Comparison of ENCODE assay signal across 8 mouse cellular contexts in genomic region chr9:48618111-48618510, GRCm38 (mm10). TPM values are rescaled to one million over a fixed set of nuclear protein-coding genes. Genes with fewer than 3 reads are reported as not detected.
DNase-seq lines count a peak whose midpoint lies in the region; ATAC-seq and TF ChIP-seq lines count a peak whose summit lies in the region.

No protein-coding gene starts in this region.

- no peak overlapping the region for H3K4me2 ChIP-seq in midbrain, embryonic 11.5 days
- H3K4me2 ChIP-seq in midbrain, embryonic 16.5 days (ENCODE audit: low read length): no peak overlapping the region
- peak overlapping the region; percentile 45; the same call in 1 of the 2 replicates for H3K4me2 ChIP-seq in embryonic facial prominence, embryonic 13.5 days
- peak overlapping the region; percentile 65 for H3K4me2 ChIP-seq in heart, embryonic 16.5 days (ENCODE audit: low read depth, low read length)
- peak overlapping the region; percentile 16; the same call in 1 of the 2 replicates for H3K4me2 ChIP-seq in midbrain, postnatal 0 days (ENCODE audit: low read depth, low read length, poor library complexity, severe bottlenecking)

- no peaks in the 10 kb centered on the region for H3K36me3 ChIP-seq in midbrain, embryonic 11.5 days (ENCODE audit: control insufficient read depth, insufficient read depth, low read length)
- no peaks in the 10 kb centered on the region for H3K36me3 ChIP-seq in midbrain, embryonic 16.5 days (ENCODE audit: control insufficient read depth, insufficient read depth, low read length)
- no peaks in the 10 kb centered on the region for H3K36me3 ChIP-seq in embryonic facial prominence, embryonic 13.5 days
- no peaks in the 10 kb centered on the region for H3K36me3 ChIP-seq in heart, embryonic 16.5 days (ENCODE audit: control insufficient read depth, insufficient read depth)
- no peaks in the 10 kb centered on the region for H3K36me3 ChIP-seq in midbrain, postnatal 0 days (ENCODE audit: insufficient read depth, low read length)

- no peak overlapping the region for H3K27ac ChIP-seq in midbrain, embryonic 11.5 days (ENCODE audit: low read depth, low read length)
- H3K27ac ChIP-seq in midbrain, embryonic 16.5 days (ENCODE audit: low read length): no peak overlapping the region
- H3K27ac ChIP-seq in embryonic facial prominence, embryonic 13.5 days: no peak overlapping the region
- peak overlapping the region; percentile 58 for H3K27ac ChIP-seq in heart, embryonic 16.5 days (ENCODE audit: low read length)
- H3K27ac ChIP-seq in midbrain, postnatal 0 days (ENCODE audit: low read depth, low read length): no peak overlapping the region

- H3K4me1 ChIP-seq in midbrain, embryonic 11.5 days (ENCODE audit: control insufficient read depth, insufficient read depth, low read length): peaks cover 5% of the 10 kb centered on the region
- H3K4me1 ChIP-seq in midbrain, embryonic 16.5 days (ENCODE audit: control insufficient read depth, insufficient read depth, low read length): 0 out of 2 replicates have a peak, but pooled peaks cover 6% of the 10 kb centered on the region
- H3K4me1 ChIP-seq in embryonic facial prominence, embryonic 13.5 days: 0 out of 2 replicates have a peak, but pooled peaks cover 4% of the 10 kb centered on the region
- peaks cover 13% of the 10 kb centered on the region for H3K4me1 ChIP-seq in heart, embryonic 16.5 days (ENCODE audit: control insufficient read depth, insufficient read depth, low read length)
- H3K4me1 ChIP-seq in midbrain, postnatal 0 days (ENCODE audit: insufficient read depth, low read length): no peaks in the 10 kb centered on the region

- ATAC-seq in midbrain, embryonic 11.5 days (ENCODE audit: low FRiP score): 0 out of 2 replicates have a peak, but pooled peaks have one; percentile 2
- ATAC-seq in midbrain, embryonic 16.5 days: no peak
- no peak for ATAC-seq in embryonic facial prominence, embryonic 13.5 days (ENCODE audit: insufficient number of reproducible peaks, insufficient read depth, low FRiP score, low TSS enrichment, low read depth)
- peak; percentile 55; the same call in 1 of the 2 replicates for ATAC-seq in heart, embryonic 16.5 days (replicated peaks; ENCODE audit: extremely low read depth, insufficient read depth, low FRiP score)
- no peak for ATAC-seq in midbrain, postnatal 0 days (ENCODE audit: low FRiP score)

- H3K27me3 ChIP-seq in midbrain, embryonic 11.5 days (ENCODE audit: control insufficient read depth, insufficient read depth, low read length): no peaks in the 10 kb centered on the region
- H3K27me3 ChIP-seq in midbrain, embryonic 16.5 days (ENCODE audit: control insufficient read depth, insufficient read depth, low read depth, low read length): no peaks in the 10 kb centered on the region
- peaks cover 3% of the 10 kb centered on the region for H3K27me3 ChIP-seq in embryonic facial prominence, embryonic 13.5 days
- H3K27me3 ChIP-seq in heart, embryonic 16.5 days (ENCODE audit: control insufficient read depth, insufficient read depth, low read length): peaks cover 5% of the 10 kb centered on the region
- H3K27me3 ChIP-seq in midbrain, postnatal 0 days (ENCODE audit: insufficient read depth, low read length): no peaks in the 10 kb centered on the region

- TF ChIP-seq CTCF in midbrain, postnatal 0 days (IDR thresholded peaks at IDR 0.05): no peak

- no peak overlapping the region for H3K9ac ChIP-seq in midbrain, embryonic 11.5 days (ENCODE audit: low read length)
- no peak overlapping the region for H3K9ac ChIP-seq in midbrain, embryonic 16.5 days (ENCODE audit: low read depth, low read length)
- H3K9ac ChIP-seq in embryonic facial prominence, embryonic 13.5 days: peak overlapping the region; percentile 44; the same call in 1 of the 2 replicates
- 0 out of 2 replicates have a peak overlapping the region, but pooled peaks have one; percentile 58 for H3K9ac ChIP-seq in heart, embryonic 16.5 days (ENCODE audit: low read length)
- no peak overlapping the region for H3K9ac ChIP-seq in midbrain, postnatal 0 days (replicated peaks; ENCODE audit: low read length, poor library complexity, severe bottlenecking)

- H3K4me3 ChIP-seq in midbrain, embryonic 11.5 days (ENCODE audit: low read depth, low read length): no peak overlapping the region
- H3K4me3 ChIP-seq in midbrain, embryonic 16.5 days (ENCODE audit: low read depth, low read length): no peak overlapping the region
- no peak overlapping the region for H3K4me3 ChIP-seq in embryonic facial prominence, embryonic 13.5 days
- peak overlapping the region; percentile 33 for H3K4me3 ChIP-seq in heart, embryonic 16.5 days (ENCODE audit: low read length)
- no peak overlapping the region for H3K4me3 ChIP-seq in midbrain, postnatal 0 days (ENCODE audit: low read depth, low read length)

- no peak for DNase-seq in midbrain, embryonic 11.5 days (ENCODE audit: low spot score, missing footprints)
- DNase-seq in midbrain, postnatal 0 days (ENCODE audit: low spot score): peak; percentile 46
- no peak for DNase-seq in frontal cortex, postnatal 25 days (ENCODE audit: low spot score in 2 of 2)
- no peak for DNase-seq in thymus, adult 18-20 months
- DNase-seq in embryo, embryonic 10 days (ENCODE audit: low spot score): no peak

- H3K9me3 ChIP-seq in midbrain, embryonic 11.5 days (ENCODE audit: control insufficient read depth, low read length): no peaks in the 10 kb centered on the region
- H3K9me3 ChIP-seq in midbrain, embryonic 16.5 days (replicated peaks; ENCODE audit: control insufficient read depth, low read length, poor library complexity, severe bottlenecking): no peaks in the 10 kb centered on the region
- H3K9me3 ChIP-seq in embryonic facial prominence, embryonic 13.5 days: no peaks in the 10 kb centered on the region
- 0 out of 2 replicates have a peak, but pooled peaks cover 2% of the 10 kb centered on the region for H3K9me3 ChIP-seq in heart, embryonic 16.5 days (replicated peaks; ENCODE audit: control insufficient read depth, low read length)
- H3K9me3 ChIP-seq in midbrain, postnatal 0 days (ENCODE audit: low read length): no peaks in the 10 kb centered on the region

- 82% methylated on average over 8 of the region's 8 CpGs for WGBS in midbrain, embryonic 11.5 days
- 80% methylated on average over 8 of the region's 8 CpGs for WGBS in midbrain, embryonic 16.5 days
- WGBS in embryonic facial prominence, embryonic 13.5 days: 80% methylated on average over 8 of the region's 8 CpGs
- 41% methylated on average over 8 of the region's 8 CpGs for WGBS in heart, embryonic 16.5 days
- WGBS in midbrain, postnatal 0 days: 74% methylated on average over 8 of the region's 8 CpGs

RNA-seq across cellular contexts. Expression of gene Nnmt, which starts 13.2 kb away (rescaled TPM):
- 0.94 and 1.2 TPM in 2 replicates for polyA plus RNA-seq in midbrain, embryonic 11.5 days (2014; fragmentation: Nextera tagmentation; extraction: Ambion mirVana)
- polyA plus RNA-seq in midbrain, embryonic 16.5 days (2015; fragmentation: Nextera tagmentation; extraction: Ambion mirVana): 2.4 and 2.9 TPM in 2 replicates
- 3.5 and 4.4 TPM in 2 replicates for polyA plus RNA-seq in embryonic facial prominence, embryonic 13.5 days (2015; fragmentation: Nextera tagmentation; extraction: Ambion mirVana)
- polyA plus RNA-seq in heart, embryonic 16.5 days (2015; fragmentation: Nextera tagmentation; extraction: Ambion mirVana): 6.3 and 7.3 TPM in 2 replicates
- total RNA-seq in midbrain, postnatal 0 days (2014; rRNA removed): 0.57 and 1.4 TPM in 2 replicates
- polyA plus RNA-seq in midbrain, postnatal 0 days (2015; fragmentation: Nextera tagmentation; extraction: Ambion mirVana): 3.1 and 3.5 TPM in 2 replicates

Comparison
In these comparisons a context has a peak if more than half of its experiments do, and no peak if none do; other contexts are left out.
1. ATAC-seq: peak in midbrain, embryonic 11.5 days (single experiment) and heart, embryonic 16.5 days (single experiment); none in midbrain, embryonic 16.5 days (single experiment), embryonic facial prominence, embryonic 13.5 days (single experiment) and midbrain, postnatal 0 days (single experiment).
2. H3K4me2 ChIP-seq: peak in embryonic facial prominence, embryonic 13.5 days (single experiment), heart, embryonic 16.5 days (single experiment) and midbrain, postnatal 0 days (single experiment); none in midbrain, embryonic 11.5 days (single experiment) and midbrain, embryonic 16.5 days (single experiment).
3. H3K9ac ChIP-seq: peak in embryonic facial prominence, embryonic 13.5 days (single experiment) and heart, embryonic 16.5 days (single experiment); none in midbrain, embryonic 11.5 days (single experiment), midbrain, embryonic 16.5 days (single experiment) and midbrain, postnatal 0 days (single experiment).